Mouse (Mus musculus) right cerebral cortex, postnatal 36 days (tissue): ENCODE results near the gene Tbc1d1.
A peak's percentile ranks its signal among the peaks of the same experiment; 100 is the strongest.

ENCODE experiments used
- DNase-seq, 2 experiments: peaks; one replicate each; pipeline ENCODE4 v3.0.0; 2022; ENCODE audit warnings: low spot score in 2 of 2, mixed read lengths in 1 of 2

The Tbc1d1 gene

GRCm38 (mm10) chr5:64277646-64278191 lies 121.6 kb downstream of the Tbc1d1 start:
- no peak for DNase-seq

GRCm38 (mm10) chr5:64279668-64280067 lies 123.6 kb downstream of the Tbc1d1 start:
- no peak for DNase-seq

- no peak for DNase-seq
These were observed 124.1 kb downstream of the Tbc1d1 start for GRCm38 (mm10) chr5:64280191-64280590.

GRCm38 (mm10) chr5:64280613-64281012 lies 124.5 kb downstream of the Tbc1d1 start:
- no peak for DNase-seq

- DNase-seq: no peak
These were observed 125.6 kb downstream of the Tbc1d1 start for GRCm38 (mm10) chr5:64281674-64282073.

- DNase-seq: no peak
These were observed 126.5 kb downstream of the Tbc1d1 start for GRCm38 (mm10) chr5:64282594-64282993.

GRCm38 (mm10) chr5:64285289-64285688 lies 129.2 kb downstream of the Tbc1d1 start:
- DNase-seq: no peak

- DNase-seq: no peak
These were observed 129.7 kb downstream of the Tbc1d1 start for GRCm38 (mm10) chr5:64285851-64286250.

GRCm38 (mm10) chr5:64287287-64287686 lies 131.2 kb downstream of the Tbc1d1 start:
- DNase-seq: no peak

- DNase-seq: no peak
These were observed 132.2 kb downstream of the Tbc1d1 start for GRCm38 (mm10) chr5:64288031-64288928.

- peak; percentile 74 to 76 for DNase-seq
These were observed 133.3 kb downstream of the Tbc1d1 start for GRCm38 (mm10) chr5:64289202-64290060.

GRCm38 (mm10) chr5:64290061-64290345 lies 133.9 kb downstream of the Tbc1d1 start:
- no peak for DNase-seq

- no peak for DNase-seq
These were observed 135.6 kb downstream of the Tbc1d1 start for GRCm38 (mm10) chr5:64291657-64292056.

GRCm38 (mm10) chr5:64295621-64296020 lies 139.5 kb downstream of the Tbc1d1 start:
- no peak for DNase-seq

GRCm38 (mm10) chr5:64296328-64296727 lies 140.2 kb downstream of the Tbc1d1 start:
- DNase-seq: no peak

GRCm38 (mm10) chr5:64297100-64297499 lies 141.0 kb downstream of the Tbc1d1 start:
- DNase-seq: no peak

- DNase-seq: no peak
These were observed 142.4 kb downstream of the Tbc1d1 start for GRCm38 (mm10) chr5:64298331-64299036.

- no peak for DNase-seq
These were observed 143.6 kb downstream of the Tbc1d1 start for GRCm38 (mm10) chr5:64299508-64300324.

- no peak for DNase-seq
These were observed 145.1 kb downstream of the Tbc1d1 start for GRCm38 (mm10) chr5:64301246-64301645.

GRCm38 (mm10) chr5:64307289-64307688 lies 151.2 kb downstream of the Tbc1d1 start:
- DNase-seq: no peak

- DNase-seq: no peak
These were observed 156.2 kb downstream of the Tbc1d1 start for GRCm38 (mm10) chr5:64312295-64312694.
